Mouse (Mus musculus): Measurements from ENCODE around the gene Dnhd1.
"Not testable (repeated sequence)": the region's sequence is repeated elsewhere in the genome, so short reads cannot be mapped to it uniquely, and the experiment has no call there.

Dnhd1 gene

DNA sequence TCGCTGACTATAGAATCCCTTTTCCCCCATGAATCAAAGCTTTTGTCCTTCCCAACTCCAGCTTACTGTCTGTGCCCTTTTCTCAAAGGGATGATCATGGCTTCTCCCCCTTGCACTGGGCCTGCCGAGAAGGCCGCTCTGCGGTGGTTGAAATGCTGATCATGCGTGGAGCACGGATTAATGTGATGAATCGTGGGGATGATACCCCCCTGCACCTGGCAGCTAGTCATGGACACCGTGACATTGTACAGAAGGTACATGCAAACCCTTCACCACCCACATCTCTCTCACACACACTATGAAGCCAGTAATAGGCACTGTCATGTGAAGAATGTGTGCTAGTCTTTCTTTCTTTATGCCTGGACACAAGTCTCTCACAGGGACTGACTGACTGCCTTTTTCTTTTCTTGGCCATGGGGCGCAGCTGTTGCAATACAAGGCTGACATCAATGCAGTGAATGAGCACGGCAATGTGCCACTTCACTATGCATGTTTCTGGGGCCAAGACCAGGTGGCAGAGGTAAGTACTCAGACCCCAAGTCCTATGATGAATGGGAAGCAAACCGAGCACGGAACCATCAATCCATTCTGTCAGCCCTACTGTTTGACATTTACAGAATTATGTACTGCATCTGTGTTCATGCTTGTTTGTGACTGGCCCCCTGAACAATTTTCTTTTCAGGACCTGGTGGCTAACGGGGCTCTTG, 89.6 kb downstream of the Dnhd1 start:
- DNase-seq: no peak

DNA sequence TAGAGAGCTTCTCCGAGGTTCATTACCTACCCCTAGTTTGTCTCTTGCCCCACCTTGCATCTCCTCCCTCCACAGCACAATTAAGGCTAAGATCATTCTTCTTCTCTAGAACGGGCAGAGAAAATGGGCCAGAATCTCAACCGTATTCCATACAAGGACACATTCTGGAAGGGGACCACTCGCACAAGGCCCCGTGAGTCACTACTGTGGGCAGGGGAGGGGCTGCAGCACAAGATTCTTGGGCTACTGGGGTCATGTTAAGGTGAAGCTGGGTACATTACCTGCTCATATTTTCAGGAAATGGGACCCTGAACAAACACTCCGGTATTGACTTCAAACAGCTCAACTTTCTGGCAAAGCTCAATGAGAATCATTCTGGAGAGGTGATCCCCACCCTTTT, 90.2 kb downstream of the Dnhd1 start:
- no peak for DNase-seq

- DNase-seq: no peak
Observed at GRCm38 (mm10) chr7:105741978-105742377, 91.4 kb downstream of the Dnhd1 start.

DNA sequence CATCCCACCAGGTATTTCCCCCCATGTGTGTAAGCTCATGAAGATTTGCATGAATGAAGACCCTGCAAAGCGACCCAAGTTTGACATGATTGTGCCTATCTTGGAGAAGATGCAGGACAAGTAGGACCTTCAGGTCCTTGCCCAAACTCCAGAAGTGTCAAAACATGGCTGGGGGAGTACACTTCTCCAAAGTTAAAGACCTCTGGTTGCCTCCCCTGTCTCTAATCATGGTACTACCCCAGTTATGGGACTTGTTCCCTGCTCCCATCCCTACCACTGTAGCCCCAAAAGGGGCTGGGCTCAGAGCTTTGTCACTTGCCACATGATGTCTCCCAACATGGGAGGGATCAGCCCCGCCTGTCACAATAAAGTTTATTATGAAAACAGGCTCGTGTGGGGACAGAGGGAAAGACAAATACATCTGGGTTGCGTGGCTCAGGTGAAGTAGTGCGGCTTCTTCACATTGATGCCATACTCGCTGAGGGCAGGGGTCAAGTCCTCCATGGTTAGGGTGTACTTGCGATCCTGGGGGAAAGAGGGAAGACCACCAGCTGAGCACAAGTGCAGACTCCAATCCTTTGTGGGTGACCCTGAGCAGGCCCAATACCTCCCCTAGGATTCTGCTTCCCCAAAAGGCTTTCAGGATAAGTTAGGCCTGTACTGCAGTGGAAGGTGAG, 92.0 kb downstream of the Dnhd1 start:
- DNase-seq: not testable (repeated sequence)

GRCm38 (mm10) chr7:105743246-105743925, 92.8 kb downstream of the Dnhd1 start:
- DNase-seq: not testable (repeated sequence)

GRCm38 (mm10) chr7:105743926-105744590, 93.4 kb downstream of the Dnhd1 start, which contains the start of gene Taf10:
Gene Taf10, minus strand, starts transcription at chr7:105744361.
- DNase-seq: peak; percentile 82 to 85

DNA sequence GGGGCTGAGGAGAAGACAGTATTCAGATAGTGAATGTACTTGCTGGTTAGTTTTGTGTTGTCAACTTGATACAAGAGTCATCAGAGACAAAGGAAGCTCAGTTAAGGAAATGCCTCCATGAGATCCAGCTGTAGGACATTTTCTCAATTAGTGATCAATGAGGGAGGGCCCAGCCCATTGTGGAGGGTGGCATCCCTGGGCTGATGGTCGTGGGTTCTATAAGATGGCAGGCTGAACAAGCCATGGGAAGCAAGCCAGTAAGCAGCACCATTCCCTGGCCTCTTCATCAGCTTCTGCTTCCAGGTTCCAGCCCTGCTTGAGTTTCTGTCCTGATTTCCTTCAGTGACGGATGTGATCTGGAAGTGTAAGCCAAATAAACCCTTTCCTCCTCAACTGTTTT, 97.1 kb downstream of the Dnhd1 start:
- DNase-seq: no peak

DNA sequence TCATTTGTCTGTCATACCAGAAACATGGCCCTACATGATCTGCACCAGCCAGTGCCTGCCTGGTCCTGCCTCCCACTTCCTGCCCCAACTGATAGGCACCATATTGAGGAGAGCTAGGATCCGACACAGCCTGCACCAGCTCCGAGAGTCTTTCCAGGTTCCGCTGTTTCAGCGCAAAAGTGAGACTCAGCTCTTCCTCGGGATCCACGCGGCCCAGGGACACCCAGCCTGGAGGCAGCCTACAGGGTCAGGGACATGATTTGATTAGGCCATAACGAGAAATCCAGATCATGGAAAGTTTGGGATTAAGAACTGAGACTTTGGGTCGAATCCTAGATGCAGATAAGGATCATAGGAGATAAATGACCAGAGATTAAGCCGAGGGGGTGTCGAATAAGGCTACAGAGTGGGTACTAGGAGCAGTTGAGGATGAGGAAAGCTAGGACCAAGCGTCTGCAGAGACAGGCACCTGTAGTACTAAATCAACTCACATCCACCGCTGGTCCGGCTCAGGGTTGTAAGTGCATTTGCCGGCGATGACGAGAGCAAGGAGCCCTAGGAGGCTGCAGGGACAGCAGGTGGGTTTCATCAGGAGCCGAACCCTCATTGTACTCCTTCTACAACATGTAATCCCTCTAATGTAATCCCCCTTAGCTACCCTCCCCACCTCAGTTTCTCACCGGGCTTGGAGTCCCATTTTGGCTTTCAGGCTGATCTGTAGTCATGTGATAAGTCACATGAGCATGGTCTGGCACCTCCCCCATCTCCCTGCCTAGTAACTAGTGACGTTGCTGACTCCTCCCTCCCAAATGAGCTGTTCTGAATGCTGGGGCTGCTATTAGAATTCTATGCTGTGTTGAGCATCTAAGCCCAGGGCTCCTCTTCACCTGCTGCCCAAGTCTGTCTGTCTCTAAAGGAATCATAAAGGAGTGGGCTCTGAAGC, 101.1 kb downstream of the Dnhd1 start, which contains the start of gene Tpp1:
TSS of gene Tpp1 (minus strand) at position 745 of the 943 bp plus-strand sequence.
- peak; percentile 87 to 92 for DNase-seq

DNA sequence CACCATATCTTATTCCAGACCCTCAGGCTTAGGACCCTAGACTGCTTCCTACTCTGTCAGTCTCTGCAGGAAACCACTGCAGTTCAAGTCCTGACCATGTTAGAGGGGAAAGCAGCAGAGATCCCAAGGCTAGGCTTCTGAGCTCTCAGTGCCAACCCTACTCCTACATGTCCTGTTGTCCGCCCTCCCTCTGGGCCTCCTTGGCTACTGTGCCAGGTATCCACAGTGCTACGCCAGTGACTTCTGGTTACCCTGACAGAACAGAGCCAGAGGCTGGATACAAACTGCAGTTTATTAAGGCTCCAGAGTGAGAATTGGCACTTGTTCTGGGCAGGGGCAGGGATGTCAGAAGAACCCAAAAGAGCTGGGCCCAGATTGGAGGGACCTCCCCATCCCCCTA, 102.1 kb downstream of the Dnhd1 start:
- DNase-seq: peak; percentile 41 to 42

DNA sequence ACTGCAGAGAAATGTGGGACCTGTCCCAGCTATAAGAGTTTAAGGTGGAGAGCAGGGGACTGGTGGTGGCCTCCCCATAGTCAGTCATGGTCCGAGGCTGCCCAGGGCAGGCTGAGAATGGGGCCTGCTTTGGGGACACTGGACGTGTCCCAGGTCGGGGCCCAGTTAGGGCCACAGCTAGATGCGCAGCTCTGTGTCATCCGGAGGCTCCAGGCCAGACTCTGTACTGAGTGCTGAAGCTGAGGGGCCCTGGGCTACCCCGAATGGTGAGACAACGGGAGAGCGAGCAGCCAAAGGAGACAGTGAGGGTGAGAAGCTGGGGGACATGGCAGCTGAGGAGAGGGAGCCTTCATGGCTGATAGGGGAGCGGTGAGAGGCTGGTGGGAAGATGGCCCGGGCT, 102.7 kb downstream of the Dnhd1 start:
- DNase-seq: no peak

DNA sequence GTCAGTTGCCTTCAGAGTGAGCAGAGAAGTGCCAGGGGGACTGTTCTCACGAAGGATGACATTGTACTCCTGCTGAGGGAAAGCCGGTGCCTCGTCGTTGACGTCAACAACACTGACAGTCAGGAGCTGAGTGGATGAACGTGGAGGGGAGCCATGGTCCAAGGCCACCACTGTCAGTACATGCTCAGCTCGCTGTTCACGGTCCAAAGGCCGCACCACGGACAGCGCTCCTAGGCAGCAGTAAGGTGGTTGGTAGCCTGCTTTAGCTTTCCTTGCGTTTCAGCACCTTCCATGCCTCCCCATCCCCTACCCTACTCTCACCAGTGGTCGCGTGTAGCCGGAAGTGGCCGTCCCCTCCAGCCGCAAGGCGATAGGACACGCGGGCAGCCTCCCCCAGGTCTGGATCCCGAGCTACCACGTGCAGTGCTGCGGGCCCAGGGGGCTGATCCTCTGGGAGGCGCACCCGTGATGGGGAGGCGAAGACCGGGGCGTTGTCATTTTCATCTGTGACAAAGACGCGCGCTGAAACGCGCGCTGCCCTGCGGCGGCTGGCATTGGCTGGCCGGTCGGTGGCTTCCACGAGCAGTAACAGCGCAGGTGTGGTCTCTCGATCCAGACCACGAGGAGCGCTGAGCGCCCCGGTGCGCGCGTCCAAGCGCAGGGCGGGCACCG, 111.3 kb downstream of the Dnhd1 start:
- DNase-seq: no peak

- no peak for DNase-seq
Observed at GRCm38 (mm10) chr7:105762517-105763270, 112.1 kb downstream of the Dnhd1 start.

GRCm38 (mm10) chr7:105764331-105764730, 113.7 kb downstream of the Dnhd1 start:
- DNase-seq: no peak

- no peak for DNase-seq
Observed at GRCm38 (mm10) chr7:105767729-105768165, 117.1 kb downstream of the Dnhd1 start.

- no peak for DNase-seq
Observed at GRCm38 (mm10) chr7:105769959-105770358, 119.3 kb downstream of the Dnhd1 start.
